In the genomic region with DNA sequence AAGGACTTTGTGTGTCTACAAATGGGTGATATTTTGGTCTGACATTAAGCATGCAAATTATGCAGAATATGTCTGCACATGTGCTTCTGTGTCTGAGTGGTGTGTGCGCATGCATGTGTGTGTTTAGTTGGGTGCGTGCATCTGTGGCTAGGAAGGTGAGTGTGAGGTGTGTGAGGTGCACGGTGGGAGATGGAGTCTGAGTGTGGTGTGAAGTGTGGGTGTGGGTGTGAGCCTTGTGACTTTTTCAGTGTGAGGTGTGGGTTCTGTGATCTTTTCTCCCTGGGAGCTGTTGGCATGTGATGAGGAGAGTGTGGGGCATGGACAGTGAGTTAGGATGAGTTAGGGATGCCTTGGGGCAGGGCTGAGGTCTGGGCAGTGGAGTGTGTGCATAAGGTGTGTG, we compare ENCODE assay signal across 11 mouse cellular contexts. TPM values are rescaled to one million over a fixed set of nuclear protein-coding genes. Genes with fewer than 3 reads are reported as not detected.
A peak's percentile ranks its signal among the peaks of the same experiment; 100 is the strongest.
DNase-seq lines count a peak whose midpoint lies in the region; ATAC-seq lines count a peak whose summit lies in the region.
"Had no signal": no experiment of that assay in that cellular context is flagged by ENCODE, and none has a peak within 500 bp of the region (broad histone marks: within the 10 kb centered on the region; RNA-seq: fewer than 3 reads in every experiment).

No protein-coding gene starts in this region.

- peak overlapping the region; percentile 16 for H3K4me2 ChIP-seq in heart, embryonic 11.5 days
- H3K4me2 ChIP-seq in lung, embryonic 16.5 days (ENCODE audit: low read depth, low read length) = peak overlapping the region; percentile 100
- H3K4me2 ChIP-seq in limb, embryonic 15.5 days = no peak overlapping the region
- peak overlapping the region; percentile 100 for H3K4me2 ChIP-seq in stomach, embryonic 15.5 days

- H3K4me1 ChIP-seq in heart, embryonic 11.5 days (ENCODE audit: control insufficient read depth, insufficient read depth, low read length) = no peaks in the 10 kb centered on the region
- peaks cover 6% of the 10 kb centered on the region; the same call in 1 of the 2 replicates for H3K4me1 ChIP-seq in lung, embryonic 16.5 days (replicated peaks; ENCODE audit: control insufficient read depth, insufficient read depth, low read length)
- peaks cover 24% of the 10 kb centered on the region for H3K4me1 ChIP-seq in limb, embryonic 15.5 days
- no peaks in the 10 kb centered on the region for H3K4me1 ChIP-seq in stomach, embryonic 15.5 days

- WGBS in heart, embryonic 11.5 days (ENCODE audit: insufficient replicate concordance) = 83% methylated on average over 3 of the region's 3 CpGs
- WGBS in lung, embryonic 16.5 days = 72% methylated on average over 3 of the region's 3 CpGs
- 79% methylated on average over 3 of the region's 3 CpGs for WGBS in limb, embryonic 15.5 days
- 80% methylated on average over 3 of the region's 3 CpGs for WGBS in stomach, embryonic 15.5 days

- no peaks in the 10 kb centered on the region for H3K9me3 ChIP-seq in heart, embryonic 11.5 days (replicated peaks; ENCODE audit: control insufficient read depth, low read length)
- H3K9me3 ChIP-seq in lung, embryonic 16.5 days (ENCODE audit: control insufficient read depth, low read length) = no peaks in the 10 kb centered on the region
- no peaks in the 10 kb centered on the region for H3K9me3 ChIP-seq in limb, embryonic 15.5 days
- no peaks in the 10 kb centered on the region for H3K9me3 ChIP-seq in stomach, embryonic 15.5 days

- H3K27ac ChIP-seq in heart, embryonic 11.5 days (ENCODE audit: low read depth, low read length) = no peak overlapping the region
- H3K27ac ChIP-seq in lung, embryonic 16.5 days (ENCODE audit: low read length) = no peak overlapping the region
- no peak overlapping the region for H3K27ac ChIP-seq in limb, embryonic 15.5 days
- no peak overlapping the region for H3K27ac ChIP-seq in stomach, embryonic 15.5 days

- H3K9ac ChIP-seq in heart, embryonic 11.5 days (ENCODE audit: low read depth, low read length) = no peak overlapping the region
- H3K9ac ChIP-seq in lung, embryonic 16.5 days (ENCODE audit: low read length) = no peak overlapping the region
- no peak overlapping the region for H3K9ac ChIP-seq in limb, embryonic 15.5 days
- no peak overlapping the region for H3K9ac ChIP-seq in stomach, embryonic 15.5 days

- DNase-seq in heart, adult 8-10 months (ENCODE audit: low spot score) = no peak
- DNase-seq in lung, postnatal 14 days = no peak
- DNase-seq in urinary bladder, postnatal 36 days (ENCODE audit: low spot score in 2 of 2) = no peak
- DNase-seq in cerebellum, adult 18-20 months = no peak
- DNase-seq: cerebellum, postnatal 10 days; lung, postnatal 36 days; retina, postnatal 1 day had no signal

- no peak for ATAC-seq in heart, embryonic 11.5 days (replicated peaks; ENCODE audit: insufficient number of reproducible peaks, low FRiP score, low TSS enrichment)
- no peak for ATAC-seq in lung, embryonic 16.5 days (ENCODE audit: low read depth)
- ATAC-seq in limb, embryonic 15.5 days (ENCODE audit: insufficient number of reproducible peaks, low FRiP score, low TSS enrichment, low read depth) = no peak
- no peak for ATAC-seq in stomach, embryonic 15.5 days (ENCODE audit: insufficient read depth, low FRiP score, low read depth)

- H3K27me3 ChIP-seq in heart, embryonic 11.5 days (ENCODE audit: control insufficient read depth, insufficient read depth, low read length) = peaks cover 33% of the 10 kb centered on the region
- peaks cover 17% of the 10 kb centered on the region for H3K27me3 ChIP-seq in lung, embryonic 16.5 days (ENCODE audit: control insufficient read depth, insufficient read depth, low read depth, low read length)
- peaks cover 46% of the 10 kb centered on the region for H3K27me3 ChIP-seq in limb, embryonic 15.5 days
- H3K27me3 ChIP-seq in stomach, embryonic 15.5 days (replicated peaks) = peaks cover 24% of the 10 kb centered on the region

- no peak overlapping the region for H3K4me3 ChIP-seq in heart, embryonic 11.5 days (ENCODE audit: low read depth, low read length)
- no peak overlapping the region for H3K4me3 ChIP-seq in lung, embryonic 16.5 days (ENCODE audit: low read length)
- 0 out of 2 replicates have a peak overlapping the region, but pooled peaks have one; percentile 57 for H3K4me3 ChIP-seq in limb, embryonic 15.5 days
- 0 out of 2 replicates have a peak overlapping the region, but pooled peaks have one; percentile 62 for H3K4me3 ChIP-seq in stomach, embryonic 15.5 days (replicated peaks)

- no peaks in the 10 kb centered on the region for H3K36me3 ChIP-seq in heart, embryonic 11.5 days (ENCODE audit: control insufficient read depth, insufficient read depth, low read length)
- no peaks in the 10 kb centered on the region for H3K36me3 ChIP-seq in lung, embryonic 16.5 days (ENCODE audit: control insufficient read depth, insufficient read depth, low read length)
- H3K36me3 ChIP-seq in limb, embryonic 15.5 days = no peaks in the 10 kb centered on the region
- no peaks in the 10 kb centered on the region for H3K36me3 ChIP-seq in stomach, embryonic 15.5 days

RNA-seq across cellular contexts. Expression of a gene that starts 31.8 kb away (rescaled TPM):
- 5.8 and 5.9 TPM in 2 replicates for polyA plus RNA-seq in heart, embryonic 11.5 days (2014; fragmentation: Nextera tagmentation; extraction: Ambion mirVana)
- total RNA-seq in heart, adult 8-10 months (2022) = 10 to 100 TPM; 46.1 to 58.6 (median 52.8) TPM
- polyA plus RNA-seq in lung, embryonic 16.5 days (2015; fragmentation: Nextera tagmentation; extraction: Ambion mirVana) = 14.8 and 22.5 TPM in 2 replicates
- 13.6 and 14.5 TPM in 2 replicates for polyA plus RNA-seq in limb, embryonic 15.5 days (2015; fragmentation: Nextera tagmentation; extraction: Ambion mirVana)
- 9.1 and 15.9 TPM in 2 replicates for polyA plus RNA-seq in stomach, embryonic 15.5 days (2015; fragmentation: Nextera tagmentation; extraction: Ambion mirVana)

RNA-seq across cellular contexts. Expression of a gene that starts 42.6 kb away (rescaled TPM):
- polyA plus RNA-seq in heart, embryonic 11.5 days (2014; fragmentation: Nextera tagmentation; extraction: Ambion mirVana) = 0.89 TPM in 1 of 2 replicates, not detected in the other
- 1 to 10 TPM in 2 of 4 experiments, not detected in 2; 3.7 to 4.3 TPM for total RNA-seq in heart, adult 8-10 months (2022)
- polyA plus RNA-seq in lung, embryonic 16.5 days (2015; fragmentation: Nextera tagmentation; extraction: Ambion mirVana) = 2.4 and 8.8 TPM in 2 replicates
- 3.6 and 12.5 TPM in 2 replicates for polyA plus RNA-seq in limb, embryonic 15.5 days (2015; fragmentation: Nextera tagmentation; extraction: Ambion mirVana)
- 3.6 and 8.0 TPM in 2 replicates for polyA plus RNA-seq in stomach, embryonic 15.5 days (2015; fragmentation: Nextera tagmentation; extraction: Ambion mirVana)

Comparison
In these comparisons a context has a peak if more than half of its experiments do, and no peak if none do; other contexts are left out.
1. H3K4me3 ChIP-seq: peak in limb, embryonic 15.5 days (single experiment) and stomach, embryonic 15.5 days (single experiment); none in heart, embryonic 11.5 days (single experiment) and lung, embryonic 16.5 days (single experiment).